Mouse (Mus musculus): ENCODE results near the gene Gm4302. TPM values are rescaled to one million over a fixed set of nuclear protein-coding genes. Genes with fewer than 3 reads are reported as not detected.
"Not testable (repeated sequence)": the region's sequence is repeated elsewhere in the genome, so short reads cannot be mapped to it uniquely, and the experiment has no call there.

The Gm4302 gene
- polyA plus RNA-seq (2012; rRNA removed), result not detected in 2 replicates

- H3K27me3 ChIP-seq (ENCODE audit: control insufficient read depth, insufficient read depth, low read length); H3K36me3 ChIP-seq (ENCODE audit: control insufficient read depth, insufficient read depth, low read length); H3K27ac ChIP-seq (ENCODE audit: insufficient read depth, low read depth, low read length); H3K4me1 ChIP-seq (ENCODE audit: control insufficient read depth, insufficient read depth, insufficient read length, low read length); H3K4me3 ChIP-seq (ENCODE audit: low read depth, low read length): not testable (repeated sequence)
- no CpG with 5 or more reads among the region's 3 CpGs for WGBS
Measured at GRCm38 (mm10) chr10:100340536-100340935, at the start of gene Gm4302. Gene Gm4302, plus strand, starts transcription at chr10:100340836.

GRCm38 (mm10) chr10:100296105-100296504, 44.5 kb upstream of the Gm4302 start:
- no peaks in the 10 kb centered on the region for H3K36me3 ChIP-seq (ENCODE audit: control insufficient read depth, insufficient read depth, low read length)
- no peak overlapping the region for H3K27ac ChIP-seq (ENCODE audit: insufficient read depth, low read depth, low read length)
- H3K4me1 ChIP-seq (ENCODE audit: control insufficient read depth, insufficient read depth, insufficient read length, low read length), result no peaks in the 10 kb centered on the region
- no peak overlapping the region for H3K4me3 ChIP-seq (ENCODE audit: low read depth, low read length)
- TF ChIP-seq POLR2A (IDR thresholded peaks at IDR 0.05; ENCODE audit: low read depth, low read length) (no peak), CTCF (IDR thresholded peaks at IDR 0.05; ENCODE audit: extremely low read depth, insufficient read length, insufficient replicate concordance, low read depth, low read length) (no peak)
- 73% methylated on average over 2 of the region's 2 CpGs for whole genome bisulfite sequencing
- H3K27me3 ChIP-seq (ENCODE audit: control insufficient read depth, insufficient read depth, low read length), result no peaks in the 10 kb centered on the region

GRCm38 (mm10) chr10:100300106-100300505, 40.5 kb upstream of the Gm4302 start:
- not testable (repeated sequence) for H3K4me3 ChIP-seq (ENCODE audit: low read depth, low read length); H3K4me1 ChIP-seq (ENCODE audit: control insufficient read depth, insufficient read depth, insufficient read length, low read length); H3K27me3 ChIP-seq (ENCODE audit: control insufficient read depth, insufficient read depth, low read length); H3K27ac ChIP-seq (ENCODE audit: insufficient read depth, low read depth, low read length); H3K36me3 ChIP-seq (ENCODE audit: control insufficient read depth, insufficient read depth, low read length)

- H3K36me3 ChIP-seq (ENCODE audit: control insufficient read depth, insufficient read depth, low read length); H3K4me3 ChIP-seq (ENCODE audit: low read depth, low read length); H3K27ac ChIP-seq (ENCODE audit: insufficient read depth, low read depth, low read length); H3K27me3 ChIP-seq (ENCODE audit: control insufficient read depth, insufficient read depth, low read length); H3K4me1 ChIP-seq (ENCODE audit: control insufficient read depth, insufficient read depth, insufficient read length, low read length): not testable (repeated sequence)
- no CpG with 5 or more reads among the region's 2 CpGs for WGBS
Measured at GRCm38 (mm10) chr10:100335376-100335775, 5.3 kb upstream of the Gm4302 start, which contains the start of gene Gm4301. Gene Gm4301, plus strand, starts transcription at chr10:100335676.

GRCm38 (mm10) chr10:100345672-100346071, 5.0 kb downstream of the Gm4302 start, which contains the start of gene Gm4303:
Gene Gm4303, plus strand, starts transcription at chr10:100345972.
- not testable (repeated sequence) for H3K27me3 ChIP-seq (ENCODE audit: control insufficient read depth, insufficient read depth, low read length); H3K4me1 ChIP-seq (ENCODE audit: control insufficient read depth, insufficient read depth, insufficient read length, low read length); H3K27ac ChIP-seq (ENCODE audit: insufficient read depth, low read depth, low read length); H3K36me3 ChIP-seq (ENCODE audit: control insufficient read depth, insufficient read depth, low read length); H3K4me3 ChIP-seq (ENCODE audit: low read depth, low read length)
- no CpG with 5 or more reads among the region's 3 CpGs for WGBS

GRCm38 (mm10) chr10:100350793-100351192, 10.2 kb downstream of the Gm4302 start, which contains the start of gene Gm4305:
Gene Gm4305, plus strand, starts transcription at chr10:100351093.
- H3K4me3 ChIP-seq (ENCODE audit: low read depth, low read length); H3K27me3 ChIP-seq (ENCODE audit: control insufficient read depth, insufficient read depth, low read length); H3K36me3 ChIP-seq (ENCODE audit: control insufficient read depth, insufficient read depth, low read length); H3K4me1 ChIP-seq (ENCODE audit: control insufficient read depth, insufficient read depth, insufficient read length, low read length); H3K27ac ChIP-seq (ENCODE audit: insufficient read depth, low read depth, low read length): not testable (repeated sequence)
- no CpG with 5 or more reads among the region's 3 CpGs for WGBS

- 45% methylated on average over 2 of the region's 2 CpGs for WGBS
- H3K4me1 ChIP-seq (ENCODE audit: control insufficient read depth, insufficient read depth, insufficient read length, low read length); H3K4me3 ChIP-seq (ENCODE audit: low read depth, low read length); H3K27me3 ChIP-seq (ENCODE audit: control insufficient read depth, insufficient read depth, low read length); H3K36me3 ChIP-seq (ENCODE audit: control insufficient read depth, insufficient read depth, low read length); H3K27ac ChIP-seq (ENCODE audit: insufficient read depth, low read depth, low read length): not testable (repeated sequence)
Measured at GRCm38 (mm10) chr10:100356841-100357240, 16.2 kb downstream of the Gm4302 start.

- H3K36me3 ChIP-seq (ENCODE audit: control insufficient read depth, insufficient read depth, low read length), result not testable (repeated sequence)
Measured at GRCm38 (mm10) chr10:100361038-100361437, 20.4 kb downstream of the Gm4302 start, which contains the start of gene Gm4307. Gene Gm4307, plus strand, starts transcription at chr10:100361338.

GRCm38 (mm10) chr10:100382460-100382859, 41.8 kb downstream of the Gm4302 start, which contains the start of gene Gm4312:
Gene Gm4312, minus strand, starts transcription at chr10:100382560.
- WGBS, result no CpG with 5 or more reads among the region's 2 CpGs
- not testable (repeated sequence) for H3K4me3 ChIP-seq (ENCODE audit: low read depth, low read length); H3K36me3 ChIP-seq (ENCODE audit: control insufficient read depth, insufficient read depth, low read length); H3K4me1 ChIP-seq (ENCODE audit: control insufficient read depth, insufficient read depth, insufficient read length, low read length); H3K27me3 ChIP-seq (ENCODE audit: control insufficient read depth, insufficient read depth, low read length); H3K27ac ChIP-seq (ENCODE audit: insufficient read depth, low read depth, low read length)

More at GRCm38 (mm10) chr10:100361038-100361437, 20.4 kb downstream of the Gm4302 start, which contains the start of gene Gm4307:
- not testable (repeated sequence) for H3K27me3 ChIP-seq (ENCODE audit: control insufficient read depth, insufficient read depth, low read length); H3K4me1 ChIP-seq (ENCODE audit: control insufficient read depth, insufficient read depth, insufficient read length, low read length); H3K4me3 ChIP-seq (ENCODE audit: low read depth, low read length); H3K27ac ChIP-seq (ENCODE audit: insufficient read depth, low read depth, low read length)
- WGBS, result no CpG with 5 or more reads among the region's 3 CpGs

Other genes with a start within 250 kb of the Gm4302 start
- gene Gm4301, start 5.2 kb upstream of the Gm4302 start, polyA plus RNA-seq (2012; rRNA removed), result not detected in 2 replicates
- not detected in 2 replicates for gene Gm4303, start 5.1 kb downstream of the Gm4302 start, polyA plus RNA-seq (2012; rRNA removed)
- gene Gm4305, start 10.3 kb downstream of the Gm4302 start, polyA plus RNA-seq (2012; rRNA removed), result not detected in 2 replicates
- not detected in 2 replicates for gene Gm4307, start 20.5 kb downstream of the Gm4302 start, polyA plus RNA-seq (2012; rRNA removed)
- not detected in 2 replicates for gene Gm4312, start 41.7 kb downstream of the Gm4302 start, polyA plus RNA-seq (2012; rRNA removed)
- 1.6 TPM in 2 replicates for gene Tmtc3, start 146.5 kb downstream of the Gm4302 start, polyA plus RNA-seq (2012; rRNA removed)
- gene Cep290, start 146.7 kb downstream of the Gm4302 start, polyA plus RNA-seq (2012; rRNA removed), result 0.06 TPM in 1 of 2 replicates, not detected in the other
- gene 4930430F08Rik, start 249.6 kb downstream of the Gm4302 start, polyA plus RNA-seq (2012; rRNA removed), result 0.30 and 1.2 TPM in 2 replicates
- not detected in 2 replicates for gene 1700017N19Rik, start 249.6 kb downstream of the Gm4302 start, polyA plus RNA-seq (2012; rRNA removed)

Data from small intestine, adult 2 months (tissue).